In genomic region chr2:48414596-48415481, GRCm38 (mm10) we compare ENCODE assay signal across 20 mouse cellular contexts.
DNase-seq lines count a peak whose midpoint lies in the region; ATAC-seq and TF ChIP-seq lines count a peak whose summit lies in the region.
"Had no signal": no experiment of that assay in that cellular context is flagged by ENCODE, and none has a peak within 500 bp of the region (broad histone marks: within the 10 kb centered on the region; RNA-seq: fewer than 3 reads in every experiment).

No protein-coding gene starts in this region.

- no peak for TF ChIP-seq CTCF in G1E (IDR thresholded peaks at IDR 0.05; ENCODE audit: low read depth, low read length)

- H3K4me1 ChIP-seq in forebrain, embryonic 10.5 days, result peaks cover 8% of the 10 kb centered on the region
- peaks cover 6% of the 10 kb centered on the region; the same call in 1 of the 2 replicates for H3K4me1 ChIP-seq in forebrain, embryonic 12.5 days
- no peaks in the 10 kb centered on the region for H3K4me1 ChIP-seq in kidney, embryonic 16.5 days (ENCODE audit: insufficient read depth, low read length)
- 0 out of 2 replicates have a peak, but pooled peaks cover 4% of the 10 kb centered on the region for H3K4me1 ChIP-seq in G1E (ENCODE audit: insufficient read depth, low read depth, low read length)
- H3K4me1 ChIP-seq in embryonic facial prominence, embryonic 14.5 days (ENCODE audit: control insufficient read depth, insufficient read depth, low read length), result no peaks in the 10 kb centered on the region

- 26% methylated on average over 10 of the region's 10 CpGs for WGBS in forebrain, embryonic 10.5 days
- 16% methylated on average over 10 of the region's 10 CpGs for WGBS in forebrain, embryonic 12.5 days
- 51% methylated on average over 10 of the region's 10 CpGs for WGBS in kidney, embryonic 16.5 days
- 58% methylated on average over 10 of the region's 10 CpGs for WGBS in embryonic facial prominence, embryonic 14.5 days

- H3K4me3 ChIP-seq in forebrain, embryonic 10.5 days, result no peak overlapping the region
- no peak overlapping the region for H3K4me3 ChIP-seq in forebrain, embryonic 12.5 days (replicated peaks)
- H3K4me3 ChIP-seq in kidney, embryonic 16.5 days (ENCODE audit: low read length), result no peak overlapping the region
- H3K4me3 ChIP-seq in G1E (ENCODE audit: low read depth, low read length), result no peak overlapping the region
- H3K4me3 ChIP-seq in embryonic facial prominence, embryonic 14.5 days (ENCODE audit: low read depth, low read length), result no peak overlapping the region
- H3K4me3 ChIP-seq: heart, embryonic 12.5 days; limb, embryonic 10.5 days had no signal

- no peak overlapping the region for H3K9ac ChIP-seq in forebrain, embryonic 12.5 days
- H3K9ac ChIP-seq in kidney, embryonic 16.5 days (replicated peaks; ENCODE audit: low read length), result no peak overlapping the region
- H3K9ac ChIP-seq in embryonic facial prominence, embryonic 14.5 days (ENCODE audit: low read depth, low read length), result no peak overlapping the region
- H3K9ac ChIP-seq: heart, embryonic 12.5 days had no signal

- H3K4me2 ChIP-seq in forebrain, embryonic 12.5 days, result no peak overlapping the region
- H3K4me2 ChIP-seq in kidney, embryonic 16.5 days (replicated peaks; ENCODE audit: low read depth, low read length), result no peak overlapping the region
- no peak overlapping the region for H3K4me2 ChIP-seq in embryonic facial prominence, embryonic 14.5 days (ENCODE audit: low read depth, low read length)
- H3K4me2 ChIP-seq: heart, embryonic 12.5 days; liver, embryonic 11.5 days had no signal

- H3K9me3 ChIP-seq in forebrain, embryonic 10.5 days, result no peaks in the 10 kb centered on the region
- H3K9me3 ChIP-seq in forebrain, embryonic 12.5 days, result no peaks in the 10 kb centered on the region
- no peaks in the 10 kb centered on the region for H3K9me3 ChIP-seq in kidney, embryonic 16.5 days (ENCODE audit: low read length)
- H3K9me3 ChIP-seq in G1E (replicated peaks), result no peaks in the 10 kb centered on the region
- H3K9me3 ChIP-seq in embryonic facial prominence, embryonic 14.5 days (ENCODE audit: control insufficient read depth, low read length), result no peaks in the 10 kb centered on the region
- H3K9me3 ChIP-seq: heart, embryonic 12.5 days; limb, embryonic 10.5 days had no signal

- DNase-seq in forebrain, embryonic 10.5 days (ENCODE audit: extremely low spot score, low spot score), result no peak
- DNase-seq in kidney, adult 18-20 months, result no peak
- DNase-seq in G1E (ENCODE audit: low spot score), result no peak
- DNase-seq in embryonic facial prominence, embryonic 14.5 days (ENCODE audit: low spot score), result peak; percentile 48
- DNase-seq in urinary bladder, adult 2 months (ENCODE audit: low spot score), result no peak
- DNase-seq: adrenal gland, adult 8-10 months; cerebellum, postnatal 10 days; layer of hippocampus, postnatal 36 days; lung, adult 2 months; lung, postnatal 36 days; right cerebral cortex, postnatal 4 days; thymus, postnatal 25 days had no signal

- no peaks in the 10 kb centered on the region for H3K36me3 ChIP-seq in forebrain, embryonic 10.5 days (replicated peaks)
- no peaks in the 10 kb centered on the region for H3K36me3 ChIP-seq in forebrain, embryonic 12.5 days (replicated peaks)
- H3K36me3 ChIP-seq in kidney, embryonic 16.5 days (ENCODE audit: insufficient read depth, low read length), result no peaks in the 10 kb centered on the region
- H3K36me3 ChIP-seq in G1E (replicated peaks), result no peaks in the 10 kb centered on the region
- no peaks in the 10 kb centered on the region for H3K36me3 ChIP-seq in embryonic facial prominence, embryonic 14.5 days (ENCODE audit: control insufficient read depth, insufficient read depth, low read length)
- H3K36me3 ChIP-seq: heart, embryonic 12.5 days; limb, embryonic 10.5 days had no signal

- no peaks in the 10 kb centered on the region for H3K27me3 ChIP-seq in forebrain, embryonic 10.5 days (ENCODE audit: poor library complexity, severe bottlenecking)
- H3K27me3 ChIP-seq in forebrain, embryonic 12.5 days, result 0 out of 2 replicates have a peak, but pooled peaks cover 3% of the 10 kb centered on the region
- H3K27me3 ChIP-seq in kidney, embryonic 16.5 days (ENCODE audit: insufficient read depth, low read length), result no peaks in the 10 kb centered on the region
- no peaks in the 10 kb centered on the region for H3K27me3 ChIP-seq in G1E (ENCODE audit: insufficient read depth, low read length)
- H3K27me3 ChIP-seq in embryonic facial prominence, embryonic 14.5 days (replicated peaks; ENCODE audit: control insufficient read depth, insufficient read depth, low read length), result no peaks in the 10 kb centered on the region
- H3K27me3 ChIP-seq: heart, embryonic 12.5 days had no signal

- ATAC-seq in forebrain, embryonic 12.5 days (ENCODE audit: low FRiP score), result no peak
- peak; percentile 50; the same call in 1 of the 2 replicates for ATAC-seq in kidney, embryonic 16.5 days (ENCODE audit: low FRiP score, low TSS enrichment)
- peak; percentile 87 for ATAC-seq in G1E (ENCODE audit: extremely low read depth, insufficient number of reproducible peaks, low FRiP score, poor library complexity, severe bottlenecking)
- ATAC-seq in embryonic facial prominence, embryonic 14.5 days (ENCODE audit: low read depth), result peak; percentile 92
- no peak for ATAC-seq in megakaryocyte, adult 5-6 weeks (ENCODE audit: poor library complexity, severe bottlenecking)
- ATAC-seq: forebrain, embryonic 14.5 days; midbrain, embryonic 16.5 days had no signal

- H3K27ac ChIP-seq in forebrain, embryonic 10.5 days, result peak overlapping the region; percentile 26; the same call in 1 of the 2 replicates
- no peak overlapping the region for H3K27ac ChIP-seq in forebrain, embryonic 12.5 days
- H3K27ac ChIP-seq in kidney, embryonic 16.5 days (ENCODE audit: low read length), result no peak overlapping the region
- no peak overlapping the region for H3K27ac ChIP-seq in embryonic facial prominence, embryonic 14.5 days (replicated peaks; ENCODE audit: low read depth, low read length)
- H3K27ac ChIP-seq: limb, embryonic 10.5 days had no signal

Comparison
In these comparisons a context has a peak if more than half of its experiments do, and no peak if none do; other contexts are left out.
1. ATAC-seq: peak in kidney, embryonic 16.5 days (single experiment), G1E (single experiment) and embryonic facial prominence, embryonic 14.5 days (single experiment); none in forebrain, embryonic 12.5 days (single experiment) and megakaryocyte, adult 5-6 weeks (single experiment).